Mouse (Mus musculus): ENCODE results near the gene Ly6g6f.

DNA sequence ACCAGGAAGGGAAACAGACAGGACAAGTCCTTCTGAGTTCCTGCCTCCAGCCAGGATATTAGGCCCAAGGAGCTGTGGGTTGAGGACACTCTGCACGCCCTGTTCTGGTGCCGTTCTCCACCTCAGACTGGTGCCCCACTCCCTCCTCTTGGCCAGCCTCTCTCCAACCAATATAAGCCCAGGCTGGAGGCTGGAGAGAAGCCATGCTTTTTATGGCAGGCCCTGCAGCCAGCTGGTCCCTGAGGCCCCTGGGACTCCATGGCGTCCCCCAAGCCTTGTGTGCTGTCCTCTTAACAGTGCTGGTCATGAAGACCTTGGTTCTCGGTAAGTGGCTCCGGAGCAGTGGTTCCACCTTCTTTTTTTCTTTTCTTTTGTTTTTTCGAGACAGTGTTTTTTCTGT, 22.7 kb upstream of the Ly6g6f start, which contains the start of gene Ly6g5c:
- TF ChIP-seq POLR2A (IDR thresholded peaks at IDR 0.05; ENCODE audit: low read depth, low read length) = no peak
- TF ChIP-seq CTCF (IDR thresholded peaks at IDR 0.05; ENCODE audit: borderline replicate concordance, insufficient read depth, low read length) = no peak
